Mouse (Mus musculus) neural tube, embryonic 12.5 days (tissue): ENCODE results near the gene Tgfb2. TPM values are rescaled to one million over a fixed set of nuclear protein-coding genes. Genes with fewer than 3 reads are reported as not detected.

Experiments used
- ATAC-seq: fragments of 200-750 bp; cut with Nextera tagmentation; 2 replicates; pipeline ENCODE4 v1.8.0; 2017; ENCODE audit warnings: low read depth, mild to moderate bottlenecking, moderate TSS enrichment, moderate library complexity; ENCODE audit not compliant: low FRiP score
- H3K27ac ChIP-seq: fragments of 300-500 bp; sonication (generic); 2 replicates; pipeline ENCODE4 v1.5.1; 2016
- H3K27me3 ChIP-seq: fragments of 300-500 bp; sonication (generic); replicated peaks from 2 replicates; pipeline ENCODE4 v1.6.1; 2016; ENCODE audit warnings: mild to moderate bottlenecking
- H3K36me3 ChIP-seq: fragments of 300-500 bp; sonication (generic); 2 replicates; pipeline ENCODE4 v1.6.1; 2016; ENCODE audit warnings: mild to moderate bottlenecking
- H3K4me1 ChIP-seq: fragments of 300-500 bp; sonication (generic); 2 replicates; pipeline ENCODE4 v1.6.1; 2016
- H3K4me2 ChIP-seq: fragments of 300-500 bp; sonication (generic); replicated peaks from 2 replicates; pipeline ENCODE4 v1.6.1; 2016; ENCODE audit warnings: mild to moderate bottlenecking
- H3K4me3 ChIP-seq: fragments of 300-500 bp; sonication (generic); 2 replicates; pipeline ENCODE4 v1.5.1; 2016
- H3K9ac ChIP-seq: fragments of 300-500 bp; sonication (generic); 2 replicates; pipeline ENCODE4 v1.6.1; 2016; ENCODE audit warnings: mild to moderate bottlenecking
- H3K9me3 ChIP-seq: fragments of 300-500 bp; sonication (generic); 2 replicates; pipeline ENCODE4 v1.6.1; 2016; ENCODE audit warnings: mild to moderate bottlenecking
- WGBS: fragments of 180-500 bp; shearing (Covaris S2); methylation state at CpG from one replicate; pipeline ENCODE4 v1.1.7; 2016; 5-methylcytosine and 5-hydroxymethylcytosine counted together
- polyA plus RNA-seq: library from polyadenylated mRNA; unstranded; fragments of >200 nt; fragmentation: Nextera tagmentation; extraction: Ambion mirVana; gene quantifications from 2 replicates; pipeline ENCODE4 v1.2.1, GENCODE M21; 2016

Tgfb2 gene
- polyA plus RNA-seq, 1 experiment from 2014 or later = 27.6 TPM

GRCm38 (mm10) chr1:186662996-186663395 lies 42.8 kb downstream of the Tgfb2 start:
- Histone ChIP-seq H3K4me3 (no peak overlapping the region), H3K27me3 (no peaks in the 10 kb centered on the region), H3K36me3 (no peaks in the 10 kb centered on the region), H3K9ac (no peak overlapping the region), H3K4me1 (no peaks in the 10 kb centered on the region), H3K4me2 (no peak overlapping the region), H3K27ac (no peak overlapping the region), H3K9me3 (no peaks in the 10 kb centered on the region)
- no peak for ATAC-seq
- 85% methylated on average over 10 of the region's 10 CpGs for WGBS

- Histone ChIP-seq H3K4me2 (no peak overlapping the region), H3K27me3 (no peaks in the 10 kb centered on the region), H3K27ac (no peak overlapping the region), H3K9ac (no peak overlapping the region), H3K4me1 (no peaks in the 10 kb centered on the region), H3K36me3 (no peaks in the 10 kb centered on the region), H3K9me3 (no peaks in the 10 kb centered on the region), H3K4me3 (no peak overlapping the region)
- WGBS = 83% methylated on average over 15 of the region's 15 CpGs
- ATAC-seq = no peak
These were observed 44.4 kb downstream of the Tgfb2 start for GRCm38 (mm10) chr1:186661206-186661921.

GRCm38 (mm10) chr1:186658783-186659182 lies 47.0 kb downstream of the Tgfb2 start:
- H3K36me3 ChIP-seq = no peaks in the 10 kb centered on the region
- H3K9me3 ChIP-seq = no peaks in the 10 kb centered on the region
- H3K27ac ChIP-seq = no peak overlapping the region
- no peaks in the 10 kb centered on the region for H3K4me1 ChIP-seq
- 75% methylated on average over 11 of the region's 11 CpGs for WGBS
- no peak overlapping the region for H3K4me3 ChIP-seq
- no peak overlapping the region for H3K9ac ChIP-seq
- H3K4me2 ChIP-seq = no peak overlapping the region
- no peak for ATAC-seq
- no peaks in the 10 kb centered on the region for H3K27me3 ChIP-seq

- Histone ChIP-seq H3K36me3 (no peaks in the 10 kb centered on the region), H3K27ac (no peak overlapping the region), H3K27me3 (no peaks in the 10 kb centered on the region), H3K9me3 (no peaks in the 10 kb centered on the region), H3K4me2 (no peak overlapping the region), H3K4me3 (no peak overlapping the region), H3K4me1 (0 out of 2 replicates have a peak, but pooled peaks cover 4% of the 10 kb centered on the region), H3K9ac (no peak overlapping the region)
- 92% methylated on average over 16 of the region's 16 CpGs for WGBS
- ATAC-seq = no peak
These were observed 48.1 kb downstream of the Tgfb2 start for GRCm38 (mm10) chr1:186657559-186658219.

- Histone ChIP-seq H3K4me3 (no peak overlapping the region), H3K9ac (no peak overlapping the region), H3K27me3 (no peaks in the 10 kb centered on the region), H3K36me3 (no peaks in the 10 kb centered on the region), H3K9me3 (no peaks in the 10 kb centered on the region), H3K27ac (no peak overlapping the region), H3K4me2 (no peak overlapping the region), H3K4me1 (0 out of 2 replicates have a peak, but pooled peaks cover 4% of the 10 kb centered on the region)
- WGBS = 92% methylated on average over 5 of the region's 5 CpGs
- no peak for ATAC-seq
These were observed 49.0 kb downstream of the Tgfb2 start for GRCm38 (mm10) chr1:186656732-186657329.

- Histone ChIP-seq H3K27me3 (no peaks in the 10 kb centered on the region), H3K4me2 (no peak overlapping the region), H3K4me1 (0 out of 2 replicates have a peak, but pooled peaks cover 4% of the 10 kb centered on the region), H3K27ac (no peak overlapping the region), H3K36me3 (no peaks in the 10 kb centered on the region), H3K9me3 (no peaks in the 10 kb centered on the region), H3K4me3 (no peak overlapping the region), H3K9ac (no peak overlapping the region)
- WGBS = 65% methylated on average over 1 of the region's 1 CpGs
- no peak for ATAC-seq
These were observed 49.6 kb downstream of the Tgfb2 start for GRCm38 (mm10) chr1:186656201-186656600.

GRCm38 (mm10) chr1:186655096-186655495 lies 50.7 kb downstream of the Tgfb2 start:
- no peak overlapping the region for H3K9ac ChIP-seq
- H3K36me3 ChIP-seq = no peaks in the 10 kb centered on the region
- H3K9me3 ChIP-seq = no peaks in the 10 kb centered on the region
- H3K4me2 ChIP-seq = no peak overlapping the region
- no peak overlapping the region for H3K27ac ChIP-seq
- no peak overlapping the region for H3K4me3 ChIP-seq
- H3K4me1 ChIP-seq = 0 out of 2 replicates have a peak, but pooled peaks cover 4% of the 10 kb centered on the region
- no peak for ATAC-seq
- 65% methylated on average over 4 of the region's 4 CpGs for WGBS
- no peaks in the 10 kb centered on the region for H3K27me3 ChIP-seq

GRCm38 (mm10) chr1:186652208-186652607 lies 53.6 kb downstream of the Tgfb2 start:
- Histone ChIP-seq H3K4me3 (no peak overlapping the region), H3K36me3 (no peaks in the 10 kb centered on the region; the same call in none of the 2 replicates), H3K27me3 (no peaks in the 10 kb centered on the region), H3K27ac (no peak overlapping the region), H3K9ac (no peak overlapping the region), H3K4me1 (0 out of 2 replicates have a peak, but pooled peaks cover 4% of the 10 kb centered on the region), H3K9me3 (peaks cover 5% of the 10 kb centered on the region; the same call in 1 of the 2 replicates), H3K4me2 (no peak overlapping the region)
- WGBS = 81% methylated on average over 8 of the region's 8 CpGs
- no peak for ATAC-seq

- no peak overlapping the region for H3K4me2 ChIP-seq
- peaks cover 5% of the 10 kb centered on the region; the same call in 1 of the 2 replicates for H3K9me3 ChIP-seq
- no peak overlapping the region for H3K9ac ChIP-seq
- 0 out of 2 replicates have a peak, but pooled peaks cover 4% of the 10 kb centered on the region for H3K4me1 ChIP-seq
- H3K4me3 ChIP-seq = no peak overlapping the region
- ATAC-seq = no peak
- no peaks in the 10 kb centered on the region for H3K27me3 ChIP-seq
- WGBS = 87% methylated on average over 4 of the region's 4 CpGs
- no peak overlapping the region for H3K27ac ChIP-seq
- no peaks in the 10 kb centered on the region; the same call in none of the 2 replicates for H3K36me3 ChIP-seq
These were observed 55.8 kb downstream of the Tgfb2 start for GRCm38 (mm10) chr1:186650011-186650410.

- Histone ChIP-seq H3K4me3 (no peak overlapping the region), H3K27ac (no peak overlapping the region), H3K4me2 (no peak overlapping the region), H3K36me3 (no peaks in the 10 kb centered on the region), H3K27me3 (no peaks in the 10 kb centered on the region), H3K4me1 (no peaks in the 10 kb centered on the region), H3K9ac (no peak overlapping the region), H3K9me3 (no peaks in the 10 kb centered on the region)
- ATAC-seq = no peak
- 77% methylated on average over 12 of the region's 12 CpGs for WGBS
These were observed 68.2 kb downstream of the Tgfb2 start for GRCm38 (mm10) chr1:186637304-186638213.

GRCm38 (mm10) chr1:186635045-186635444 lies 70.7 kb downstream of the Tgfb2 start:
- Histone ChIP-seq H3K9me3 (no peaks in the 10 kb centered on the region), H3K27me3 (no peaks in the 10 kb centered on the region), H3K4me3 (no peak overlapping the region), H3K36me3 (no peaks in the 10 kb centered on the region), H3K4me1 (no peaks in the 10 kb centered on the region), H3K4me2 (no peak overlapping the region), H3K27ac (no peak overlapping the region), H3K9ac (no peak overlapping the region)
- no peak for ATAC-seq
- WGBS = 77% methylated on average over 7 of the region's 7 CpGs
